Mouse (Mus musculus) limb, embryonic 15.5 days (tissue): ENCODE results near the gene Galnt10. TPM values are rescaled to one million over a fixed set of nuclear protein-coding genes. Genes with fewer than 3 reads are reported as not detected.
"Not testable (repeated sequence)": the region's sequence is repeated elsewhere in the genome, so short reads cannot be mapped to it uniquely, and the experiment has no call there.

Experiments
- ATAC-seq: fragments of 200-750 bp; cut with Nextera tagmentation; 2 replicates; pipeline ENCODE4 v1.8.0; 2017; ENCODE audit warnings: low read depth, moderate TSS enrichment; ENCODE audit not compliant: insufficient number of reproducible peaks, low FRiP score, low TSS enrichment
- H3K27ac ChIP-seq: fragments of 300-500 bp; sonication (generic); 2 replicates; pipeline ENCODE4 v1.5.1; 2015; ENCODE audit warnings: moderate library complexity, mild to moderate bottlenecking, inconsistent platforms
- H3K27me3 ChIP-seq: fragments of 300-500 bp; sonication (generic); 2 replicates; pipeline ENCODE4 v1.6.1; 2015; ENCODE audit warnings: inconsistent platforms
- H3K36me3 ChIP-seq: fragments of 300-500 bp; sonication (generic); 2 replicates; pipeline ENCODE4 v1.6.1; 2015; ENCODE audit warnings: inconsistent platforms
- H3K4me1 ChIP-seq: fragments of 300-500 bp; sonication (generic); 2 replicates; pipeline ENCODE4 v1.6.1; 2015; ENCODE audit warnings: inconsistent platforms
- H3K4me2 ChIP-seq: fragments of 300-500 bp; sonication (generic); 2 replicates; pipeline ENCODE4 v1.6.1; 2015; ENCODE audit warnings: mild to moderate bottlenecking, inconsistent platforms
- H3K4me3 ChIP-seq: fragments of 300-500 bp; sonication (generic); 2 replicates; pipeline ENCODE4 v1.5.1; 2015; ENCODE audit warnings: mild to moderate bottlenecking, inconsistent platforms
- H3K9ac ChIP-seq: fragments of 300-500 bp; sonication (generic); 2 replicates; pipeline ENCODE4 v1.6.1; 2015; ENCODE audit warnings: inconsistent platforms
- H3K9me3 ChIP-seq: fragments of 300-500 bp; sonication (generic); 2 replicates; pipeline ENCODE4 v1.6.1; 2016; ENCODE audit warnings: inconsistent platforms
- WGBS: fragments of 180-500 bp; shearing (Covaris S2); methylation state at CpG from one replicate; pipeline ENCODE4 v1.1.7; 2015; 5-methylcytosine and 5-hydroxymethylcytosine counted together
- polyA plus RNA-seq: library from polyadenylated mRNA; unstranded; fragments of >200 nt; fragmentation: Nextera tagmentation; extraction: Ambion mirVana; gene quantifications from 2 replicates; pipeline ENCODE4 v1.2.1, GENCODE M21; 2015

Gene Galnt10
- polyA plus RNA-seq, 1 experiment from 2014 or later = 36.5 TPM

- Histone ChIP-seq H3K4me1 (peaks cover 26% of the 10 kb centered on the region), H3K27ac (no peak overlapping the region), H3K4me2 (no peak overlapping the region), H3K9ac (no peak overlapping the region), H3K9me3 (no peaks in the 10 kb centered on the region), H3K4me3 (no peak overlapping the region), H3K27me3 (no peaks in the 10 kb centered on the region), H3K36me3 (peaks cover 31% of the 10 kb centered on the region)
- ATAC-seq = no peak
- WGBS = 61% methylated on average over 3 of the region's 3 CpGs
Measured at GRCm38 (mm10) chr11:57805047-57805446, 159.8 kb downstream of the Galnt10 start.

- ATAC-seq = no peak
- H3K4me3 ChIP-seq = no peak overlapping the region
- H3K9ac ChIP-seq = no peak overlapping the region
- H3K9me3 ChIP-seq = no peaks in the 10 kb centered on the region
- peaks cover 47% of the 10 kb centered on the region for H3K36me3 ChIP-seq
- 92% methylated on average over 17 of the region's 17 CpGs for WGBS
- no peak overlapping the region for H3K4me2 ChIP-seq
- H3K27me3 ChIP-seq = no peaks in the 10 kb centered on the region
- H3K4me1 ChIP-seq = no peaks in the 10 kb centered on the region
- no peak overlapping the region for H3K27ac ChIP-seq
Measured at GRCm38 (mm10) chr11:57809017-57809731, 163.9 kb downstream of the Galnt10 start.

GRCm38 (mm10) chr11:57809732-57810098, 164.5 kb downstream of the Galnt10 start:
- ATAC-seq = no peak
- H3K36me3 ChIP-seq = peaks cover 47% of the 10 kb centered on the region
- H3K9me3 ChIP-seq = no peaks in the 10 kb centered on the region
- H3K27me3 ChIP-seq = no peaks in the 10 kb centered on the region
- no peak overlapping the region for H3K4me2 ChIP-seq
- no peak overlapping the region for H3K9ac ChIP-seq
- no peak overlapping the region for H3K27ac ChIP-seq
- 89% methylated on average over 8 of the region's 8 CpGs for WGBS
- no peak overlapping the region for H3K4me3 ChIP-seq
- no peaks in the 10 kb centered on the region for H3K4me1 ChIP-seq

GRCm38 (mm10) chr11:57811006-57811405, 165.8 kb downstream of the Galnt10 start:
- 70% methylated on average over 7 of the region's 7 CpGs for WGBS
- H3K4me2 ChIP-seq = no peak overlapping the region
- no peak overlapping the region for H3K9ac ChIP-seq
- H3K4me3 ChIP-seq = no peak overlapping the region
- H3K4me1 ChIP-seq = no peaks in the 10 kb centered on the region
- ATAC-seq = no peak
- H3K27ac ChIP-seq = no peak overlapping the region
- no peaks in the 10 kb centered on the region for H3K27me3 ChIP-seq
- H3K36me3 ChIP-seq = peaks cover 44% of the 10 kb centered on the region
- no peaks in the 10 kb centered on the region for H3K9me3 ChIP-seq

- 91% methylated on average over 8 of the region's 8 CpGs for WGBS
- Histone ChIP-seq H3K9me3 (no peaks in the 10 kb centered on the region), H3K27ac (no peak overlapping the region), H3K4me1 (no peaks in the 10 kb centered on the region), H3K9ac (no peak overlapping the region), H3K27me3 (no peaks in the 10 kb centered on the region), H3K4me2 (no peak overlapping the region), H3K36me3 (peaks cover 38% of the 10 kb centered on the region), H3K4me3 (no peak overlapping the region)
- ATAC-seq = no peak
Measured at GRCm38 (mm10) chr11:57812212-57812611, 167.0 kb downstream of the Galnt10 start.

- Histone ChIP-seq H3K27me3 (peaks cover under 1% of the 10 kb centered on the region; the same call in 1 of the 2 replicates), H3K27ac (no peak overlapping the region), H3K36me3 (peaks cover 27% of the 10 kb centered on the region), H3K9ac (no peak overlapping the region), H3K4me2 (no peak overlapping the region), H3K4me3 (no peak overlapping the region), H3K4me1 (no peaks in the 10 kb centered on the region), H3K9me3 (no peaks in the 10 kb centered on the region)
- 87% methylated on average over 3 of the region's 3 CpGs for WGBS
- no peak for ATAC-seq
Measured at GRCm38 (mm10) chr11:57813641-57814040, 168.4 kb downstream of the Galnt10 start.

GRCm38 (mm10) chr11:57818189-57818588, 172.9 kb downstream of the Galnt10 start:
- Histone ChIP-seq H3K9ac (no peak overlapping the region), H3K36me3 (no peaks in the 10 kb centered on the region), H3K4me3 (no peak overlapping the region), H3K27me3 (peaks cover 9% of the 10 kb centered on the region; the same call in 1 of the 2 replicates), H3K27ac (no peak overlapping the region), H3K4me1 (no peaks in the 10 kb centered on the region), H3K9me3 (no peaks in the 10 kb centered on the region), H3K4me2 (no peak overlapping the region)
- WGBS = 75% methylated on average over 4 of the region's 4 CpGs
- no peak for ATAC-seq

- H3K4me1 ChIP-seq = peaks cover 11% of the 10 kb centered on the region; the same call in 1 of the 2 replicates
- no peak overlapping the region for H3K4me3 ChIP-seq
- H3K9ac ChIP-seq = no peak overlapping the region
- no peaks in the 10 kb centered on the region for H3K36me3 ChIP-seq
- WGBS = 26% methylated on average over 9 of the region's 9 CpGs
- H3K27me3 ChIP-seq = peaks cover 9% of the 10 kb centered on the region; the same call in 1 of the 2 replicates
- no peaks in the 10 kb centered on the region for H3K9me3 ChIP-seq
- 0 out of 2 replicates have a peak, but pooled peaks have one; percentile 52 for ATAC-seq
- no peak overlapping the region for H3K27ac ChIP-seq
- no peak overlapping the region for H3K4me2 ChIP-seq
Measured at GRCm38 (mm10) chr11:57819999-57820581, 174.8 kb downstream of the Galnt10 start.

GRCm38 (mm10) chr11:57823159-57823558, 177.9 kb downstream of the Galnt10 start:
- ATAC-seq, H3K4me3 ChIP-seq, H3K27ac ChIP-seq, H3K36me3 ChIP-seq, H3K9ac ChIP-seq, H3K4me2 ChIP-seq, H3K9me3 ChIP-seq: not testable (repeated sequence)
- H3K4me1 ChIP-seq = peaks cover 22% of the 10 kb centered on the region
- 93% methylated on average over 2 of the region's 2 CpGs for WGBS
- peaks cover 28% of the 10 kb centered on the region for H3K27me3 ChIP-seq

- no peak overlapping the region for H3K4me3 ChIP-seq
- H3K4me1 ChIP-seq = peaks cover 27% of the 10 kb centered on the region
- 65% methylated on average over 7 of the region's 7 CpGs for WGBS
- H3K9me3 ChIP-seq = no peaks in the 10 kb centered on the region
- H3K27ac ChIP-seq = no peak overlapping the region
- H3K27me3 ChIP-seq = peaks cover 31% of the 10 kb centered on the region
- no peak overlapping the region for H3K9ac ChIP-seq
- no peak for ATAC-seq
- H3K4me2 ChIP-seq = no peak overlapping the region
- H3K36me3 ChIP-seq = no peaks in the 10 kb centered on the region
Measured at GRCm38 (mm10) chr11:57823714-57824113, 178.5 kb downstream of the Galnt10 start.

GRCm38 (mm10) chr11:57825234-57825633, 180.0 kb downstream of the Galnt10 start:
- WGBS = 55% methylated on average over 11 of the region's 11 CpGs
- H3K4me2 ChIP-seq, H3K36me3 ChIP-seq, H3K4me3 ChIP-seq, H3K9me3 ChIP-seq, H3K9ac ChIP-seq, ATAC-seq, H3K27ac ChIP-seq: not testable (repeated sequence)
- peaks cover 35% of the 10 kb centered on the region for H3K4me1 ChIP-seq
- H3K27me3 ChIP-seq = peaks cover 39% of the 10 kb centered on the region
